Mouse (Mus musculus) adrenal gland, adult 2 months (tissue): ENCODE measurements at regions not wholly inside any gene's neighbourhood (a gene's known extent, or its start where the extent isn't known, plus 50 kb on each side); places are given as distances from the start of the nearest gene placed in this dataset.

Source experiments
- DNase-seq: peaks from one replicate; pipeline ENCODE4 v3.0.0; 2021

- peak; percentile 47 for DNase-seq
Observed at GRCm38 (mm10) chr3:35102715-35103591, 452.7 kb downstream of the Sox2 start.

- DNase-seq: no peak
Observed at GRCm38 (mm10) chr3:35104884-35105283, 454.7 kb downstream of the Sox2 start.

DNA sequence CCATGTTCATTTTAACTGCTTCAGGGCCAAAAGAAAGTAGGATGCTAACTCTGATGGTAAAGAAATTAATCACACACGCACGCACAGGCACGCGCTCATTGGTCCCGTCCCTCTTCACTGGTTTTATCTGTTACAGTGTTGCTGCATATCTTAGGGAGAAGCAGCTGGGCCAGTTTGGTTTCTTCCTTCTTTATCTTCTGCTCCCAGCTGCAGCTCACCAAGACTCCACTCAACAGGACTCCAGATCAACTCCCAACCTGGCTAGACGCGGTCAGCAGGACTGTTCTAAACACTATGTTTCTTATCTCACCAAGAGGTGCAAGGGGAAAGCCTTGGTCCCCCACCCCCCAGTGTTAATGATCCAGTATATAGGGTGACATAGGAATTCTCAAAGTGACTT lies 455.9 kb downstream of the Sox2 start:
- no peak for DNase-seq

DNA sequence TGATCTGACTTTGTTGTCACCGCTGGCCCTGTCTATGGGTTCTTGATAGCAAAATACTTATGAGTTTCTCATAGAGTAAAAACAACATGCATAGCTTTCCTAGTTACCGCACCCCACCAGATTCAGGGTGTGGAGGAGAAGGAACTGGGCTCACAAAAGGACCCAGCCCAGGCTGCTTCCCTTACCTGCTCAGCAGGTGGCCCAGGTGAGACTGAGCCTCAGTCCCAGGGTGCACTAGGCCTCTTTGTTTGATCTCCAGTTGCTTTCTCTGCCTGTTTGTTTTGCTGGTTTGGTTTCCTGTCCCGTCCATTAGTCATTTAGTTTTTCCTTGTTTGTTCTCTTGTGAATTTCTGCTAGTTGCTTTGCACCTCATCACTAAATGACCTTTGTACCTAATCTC lies 483.3 kb downstream of the Sox2 start:
- no peak for DNase-seq

GRCm38 (mm10) chr3:35141500-35142220 lies 491.5 kb downstream of the Sox2 start:
- DNase-seq: peak; percentile 12

DNA sequence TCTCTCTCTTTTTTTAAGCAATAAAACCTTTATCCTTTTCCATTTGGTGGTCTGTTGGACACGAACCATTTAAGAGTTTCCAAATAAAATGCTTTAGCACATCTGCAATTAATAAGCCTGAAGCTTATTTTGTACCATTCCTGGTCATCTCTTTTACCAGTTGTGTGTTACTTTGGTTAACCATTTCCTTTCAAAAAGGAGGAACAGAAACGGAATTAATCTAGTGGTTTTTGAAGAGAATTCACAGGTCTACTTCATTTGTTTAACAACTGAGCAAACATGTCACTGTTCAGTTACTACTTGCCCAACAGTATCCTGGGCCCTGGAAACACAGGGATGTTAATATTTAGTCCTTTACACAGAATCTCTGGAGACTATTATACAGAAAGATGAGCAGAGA lies 492.5 kb downstream of the Sox2 start:
- no peak for DNase-seq

GRCm38 (mm10) chr3:35145569-35145968 lies 495.4 kb downstream of the Sox2 start:
- no peak for DNase-seq

DNA sequence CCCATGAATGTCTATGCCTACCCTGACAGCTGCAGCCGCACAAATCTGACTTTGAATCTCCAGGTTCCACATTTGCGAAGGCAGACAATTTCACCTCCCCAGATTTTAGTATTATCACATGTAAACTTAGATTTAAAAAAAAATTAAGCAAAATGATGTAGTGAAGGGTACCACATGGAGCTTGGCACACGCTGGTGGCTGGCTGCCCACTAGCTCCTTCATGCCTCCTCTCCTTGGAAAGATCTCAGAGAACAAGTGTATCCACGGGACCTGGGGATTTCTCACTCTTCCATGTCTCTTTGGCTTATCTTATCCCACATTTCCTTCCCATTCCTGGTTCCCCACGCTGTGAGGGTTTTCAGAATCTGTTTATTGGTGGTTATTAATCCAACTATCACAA lies 496.5 kb downstream of the Sox2 start:
- DNase-seq: no peak

DNA sequence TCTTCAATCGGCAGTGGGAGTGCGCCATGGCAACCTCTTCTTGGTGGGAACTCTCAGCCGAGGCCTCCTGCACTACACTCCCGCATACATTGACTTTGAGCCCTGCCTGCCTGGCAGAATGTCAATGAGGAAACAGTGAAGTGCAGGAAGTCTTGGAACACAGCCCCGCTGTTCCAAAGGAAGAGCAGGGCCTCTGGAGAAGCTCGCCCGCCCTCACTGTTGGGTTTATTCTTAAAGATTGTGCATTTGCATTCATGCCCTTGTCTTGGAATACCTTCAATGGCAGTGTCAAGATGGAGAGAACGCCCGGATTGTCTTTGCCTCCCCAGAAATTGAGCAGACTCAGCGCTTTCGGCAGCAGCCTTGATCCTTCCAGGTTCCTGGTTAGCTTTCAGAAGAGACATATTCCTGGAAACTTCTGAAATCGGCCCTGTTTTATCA lies 499.1 kb downstream of the Sox2 start:
- DNase-seq: peak; percentile 8

DNA sequence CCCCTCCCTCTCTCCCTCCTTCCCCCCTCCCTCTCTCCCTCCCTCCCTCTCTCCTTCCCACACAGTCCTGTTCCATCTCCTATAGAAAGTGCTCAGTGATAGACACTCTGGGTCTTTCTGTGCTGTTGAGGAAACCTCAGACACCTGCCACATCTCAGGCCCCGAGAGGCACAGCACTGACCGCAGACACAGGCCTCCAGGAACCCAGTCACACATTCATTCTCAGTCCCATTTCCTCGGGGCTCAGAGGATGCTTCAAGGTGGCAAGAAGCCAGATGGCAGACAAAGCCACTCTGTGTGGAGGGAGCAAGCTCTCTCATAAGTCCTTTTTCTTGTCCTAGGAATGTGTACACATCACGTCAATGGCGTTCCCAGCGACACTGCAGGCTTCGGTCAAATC lies 502.0 kb downstream of the Sox2 start:
- no peak for DNase-seq

- DNase-seq: no peak
Observed at GRCm38 (mm10) chr3:35154266-35154665, 504.1 kb downstream of the Sox2 start.

- no peak for DNase-seq
Observed at GRCm38 (mm10) chr3:35168676-35169075, 518.5 kb downstream of the Sox2 start.

GRCm38 (mm10) chr3:35178759-35179440 lies 528.7 kb downstream of the Sox2 start:
- DNase-seq: no peak

GRCm38 (mm10) chr3:35208526-35208925 lies 545.4 kb upstream of the Atp11b start:
- DNase-seq: no peak

DNA sequence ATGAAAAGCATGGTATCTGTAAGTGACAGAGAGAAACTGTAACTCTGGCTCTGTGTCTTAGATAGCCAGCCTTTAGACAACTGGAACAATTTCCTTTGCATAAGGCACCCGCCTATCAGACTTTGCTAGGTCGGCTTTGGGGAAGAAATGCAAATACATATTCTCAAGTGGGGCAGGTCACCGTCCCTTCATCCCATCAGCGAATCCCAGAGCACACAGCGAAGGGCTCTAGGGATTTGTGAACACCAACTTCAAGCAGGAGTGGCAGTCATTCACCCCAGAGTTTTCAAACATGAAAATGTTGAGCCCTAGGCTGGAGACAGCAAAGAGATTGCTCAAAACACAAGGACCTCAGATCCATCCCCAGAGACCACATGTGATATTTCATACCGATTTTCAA lies 534.5 kb upstream of the Atp11b start:
- no peak for DNase-seq

DNA sequence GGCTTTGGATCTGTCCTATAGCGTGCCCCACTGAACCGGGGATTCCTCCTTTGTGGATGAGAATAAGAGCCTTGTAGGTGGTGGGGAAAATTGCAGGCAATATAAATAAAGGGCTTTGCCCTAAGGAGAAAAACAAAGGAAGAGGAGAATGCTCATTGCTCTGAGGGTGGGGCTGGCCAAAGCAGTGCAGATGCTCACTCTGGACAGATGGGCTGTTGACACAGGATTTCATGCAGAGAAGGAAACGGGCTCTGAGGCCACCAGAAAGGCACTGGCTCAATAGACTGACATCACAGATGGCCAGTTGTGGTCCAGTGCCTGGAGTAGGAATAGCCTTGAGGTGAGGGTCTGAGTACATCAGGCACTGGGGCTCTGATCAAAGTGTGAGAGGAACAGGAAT lies 532.7 kb upstream of the Atp11b start:
- DNase-seq: no peak

DNA sequence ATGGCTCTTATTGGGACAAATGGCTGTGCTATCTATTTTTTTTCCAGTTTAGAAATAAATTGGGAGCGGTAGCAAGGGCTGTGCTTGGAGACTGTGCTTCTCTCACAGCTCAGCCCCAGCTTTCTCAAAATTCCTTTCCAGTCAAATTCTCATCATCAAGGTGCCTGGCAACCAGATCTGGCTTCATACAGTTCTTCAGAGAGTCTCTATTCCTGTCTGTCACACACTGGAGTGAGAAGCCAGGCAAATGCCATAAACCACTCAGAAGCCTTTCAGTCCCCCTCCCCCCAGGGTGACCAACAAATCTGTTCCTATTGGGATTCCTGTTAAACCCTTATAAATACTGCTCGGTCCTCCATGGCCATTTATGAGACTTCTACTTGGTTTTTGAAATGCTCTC lies 531.7 kb upstream of the Atp11b start:
- no peak for DNase-seq

- DNase-seq: no peak
Observed at GRCm38 (mm10) chr3:35225051-35225701, 528.7 kb upstream of the Atp11b start.

GRCm38 (mm10) chr3:35225774-35226365 lies 528.0 kb upstream of the Atp11b start:
- DNase-seq: no peak

DNA sequence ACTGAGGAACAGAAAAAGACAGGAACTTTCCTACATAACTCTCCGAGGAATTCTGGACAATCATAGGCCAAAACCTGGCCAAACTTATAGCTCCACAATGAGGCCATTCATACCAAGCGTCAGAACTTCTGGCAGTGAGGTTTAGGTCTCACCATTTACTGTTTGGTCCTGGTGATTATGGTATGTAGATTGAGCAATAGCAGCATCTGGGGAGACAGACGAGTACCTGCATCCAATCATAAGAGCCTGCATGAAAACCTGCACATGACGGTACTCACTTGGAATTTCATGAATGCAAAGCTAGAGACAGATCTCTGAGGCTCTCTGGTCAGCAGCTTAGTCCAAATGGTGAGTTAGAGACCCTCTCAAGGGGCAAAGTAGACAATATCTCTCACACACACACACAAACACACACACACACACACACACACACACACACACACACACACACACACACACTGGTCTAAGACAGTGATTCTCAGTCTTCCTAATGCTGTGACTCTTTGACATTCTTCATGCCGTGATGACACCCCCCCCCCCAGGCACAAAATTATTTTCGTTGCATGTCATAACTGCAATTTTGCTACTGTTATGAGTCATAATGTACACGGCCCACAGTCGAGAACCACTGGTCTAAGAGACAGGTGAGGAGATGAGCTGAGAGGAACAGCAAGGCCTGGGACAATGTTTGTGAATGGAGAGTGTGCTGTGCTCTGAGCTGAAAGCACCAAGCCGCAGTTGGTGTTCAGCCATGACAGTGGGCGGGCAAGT lies 522.6 kb upstream of the Atp11b start:
- DNase-seq: no peak

DNA sequence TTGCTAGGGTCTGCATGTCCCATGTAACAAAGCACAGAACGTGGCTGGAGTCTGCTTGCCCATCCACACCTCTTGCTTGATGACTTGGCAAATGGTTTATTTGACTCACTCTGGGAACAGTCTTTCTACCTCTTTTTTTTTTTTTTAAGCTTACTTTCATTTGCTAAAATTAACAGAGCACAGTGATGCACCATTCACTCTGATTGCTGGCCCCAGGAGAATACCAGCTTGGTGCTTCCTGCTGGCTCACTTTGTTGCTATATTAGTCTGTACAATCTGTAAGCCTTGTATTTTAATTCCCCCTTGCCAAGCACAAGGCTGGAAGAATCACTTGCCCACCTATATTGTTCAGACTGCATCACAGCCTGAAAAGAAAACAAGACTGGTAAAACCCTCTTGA lies 521.4 kb upstream of the Atp11b start:
- no peak for DNase-seq
